Mouse (Mus musculus): ENCODE results near the gene Rbm34.
A peak's percentile ranks its signal among the peaks of the same experiment; 100 is the strongest.

Rbm34 gene

GRCm38 (mm10) chr8:126951900-126952636, 18.8 kb downstream of the Rbm34 start:
- DNase-seq: no peak

DNA sequence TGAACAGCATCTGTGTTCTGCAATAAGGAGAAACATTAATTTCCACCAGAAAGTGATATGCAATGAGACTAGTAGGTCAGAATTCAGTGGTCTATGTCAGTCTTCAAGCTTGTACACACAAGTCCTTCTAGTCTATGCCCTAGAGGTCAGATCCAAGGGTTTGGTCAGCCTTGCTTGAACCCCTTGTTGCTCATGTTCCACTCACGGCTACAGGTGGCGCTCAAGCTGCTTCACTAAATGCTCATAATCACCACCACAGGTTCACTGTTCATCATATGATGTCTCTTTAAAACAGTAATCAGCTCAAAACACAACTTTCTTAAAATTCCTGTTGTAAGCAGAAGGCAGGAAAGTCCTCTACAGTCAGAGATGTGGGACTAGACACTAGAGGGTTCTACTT, 21.3 kb downstream of the Rbm34 start:
- no peak for DNase-seq

GRCm38 (mm10) chr8:126946444-126946843, 24.4 kb downstream of the Rbm34 start:
- no peak for DNase-seq

- DNase-seq: peak; percentile 98
Observed at GRCm38 (mm10) chr8:126945730-126946163, 25.1 kb downstream of the Rbm34 start, which contains the start of gene Tomm20. Gene Tomm20 (minus strand): TSS chr8:126945844.

DNA sequence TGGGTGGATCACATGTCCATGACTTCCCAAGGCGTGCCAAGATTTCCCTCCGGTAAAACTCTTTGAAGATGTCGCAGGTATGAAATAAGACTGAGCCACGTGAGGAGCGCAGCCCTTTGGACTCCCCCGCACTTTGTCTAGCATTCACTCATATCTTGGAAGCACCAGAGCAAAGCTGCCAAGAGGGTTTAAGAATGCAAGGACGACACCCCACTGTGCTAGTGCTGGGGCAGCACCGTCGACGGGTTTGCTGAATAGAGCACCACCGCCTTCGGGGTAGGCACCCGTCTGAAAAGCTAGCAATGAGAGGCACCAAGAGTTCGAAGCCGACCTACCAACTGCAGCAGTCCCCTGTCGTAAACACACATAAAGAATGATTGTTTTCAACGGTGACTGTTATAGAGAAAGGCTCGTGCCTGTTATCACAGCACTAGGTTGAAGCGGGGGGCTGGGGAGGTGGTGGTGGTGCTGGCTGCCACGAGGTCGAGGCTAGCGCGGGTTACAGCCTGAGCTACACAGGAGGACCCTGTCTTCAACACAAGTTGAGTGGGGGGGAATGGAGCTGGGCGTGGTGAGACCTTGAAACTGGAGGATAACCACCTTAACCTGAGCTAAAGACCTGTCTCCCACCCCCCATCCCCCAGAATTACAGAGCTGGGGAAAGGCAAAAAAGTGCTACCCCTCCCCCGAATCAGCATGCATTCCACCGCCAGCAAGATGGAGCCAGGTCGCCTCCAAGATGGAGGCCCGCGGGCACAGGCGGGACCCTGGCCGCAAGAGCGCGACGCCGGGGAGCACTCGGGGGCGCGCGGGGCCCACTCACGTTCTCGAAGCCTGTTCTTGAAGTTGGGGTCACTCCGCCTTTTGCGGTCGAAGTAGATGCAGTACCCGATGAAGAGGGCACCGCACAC, 25.8 kb downstream of the Rbm34 start:
- DNase-seq: peak; percentile 81

DNA sequence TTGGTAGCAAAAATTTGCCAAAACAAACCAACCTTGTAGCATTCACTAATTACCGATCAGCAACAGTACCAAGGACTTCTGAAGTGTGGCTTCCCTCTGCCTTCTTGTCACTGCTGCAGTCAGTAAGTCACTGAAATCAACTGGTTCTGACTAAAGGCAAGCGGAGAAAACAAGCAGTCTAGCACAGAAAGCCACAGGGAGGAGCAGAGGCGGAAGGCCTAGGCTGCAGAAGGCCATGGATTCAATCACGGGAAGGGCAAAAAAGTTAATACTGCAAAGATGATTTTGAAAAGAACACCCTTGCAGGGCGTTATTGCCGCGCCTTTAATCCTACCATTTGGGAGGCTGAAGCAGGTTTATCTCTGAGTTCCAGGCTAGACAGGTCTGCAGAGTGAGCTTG, 27.3 kb downstream of the Rbm34 start:
- DNase-seq: no peak

GRCm38 (mm10) chr8:126937337-126937736, 33.5 kb downstream of the Rbm34 start:
- no peak for DNase-seq

DNA sequence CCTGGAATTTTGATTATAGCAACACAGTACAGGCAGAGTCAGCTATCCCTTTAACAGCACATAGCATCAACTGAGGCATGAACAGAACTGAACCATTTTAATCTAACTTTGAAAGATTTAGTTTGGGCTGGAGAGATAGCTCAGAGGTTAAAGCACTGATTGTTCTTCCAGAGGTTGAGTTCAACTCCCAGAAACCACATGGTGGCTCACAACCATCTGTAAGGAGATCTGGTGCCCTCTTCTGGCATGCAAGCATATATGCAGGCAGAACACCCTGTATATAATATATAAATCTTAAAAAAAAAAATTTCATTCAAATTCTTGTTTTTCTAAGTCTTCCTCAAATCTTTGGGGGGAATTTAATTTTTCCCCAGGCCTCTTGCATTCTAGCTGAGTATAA, 34.9 kb downstream of the Rbm34 start:
- no peak for DNase-seq

GRCm38 (mm10) chr8:126935387-126935786, 35.5 kb downstream of the Rbm34 start:
- DNase-seq: no peak

DNA sequence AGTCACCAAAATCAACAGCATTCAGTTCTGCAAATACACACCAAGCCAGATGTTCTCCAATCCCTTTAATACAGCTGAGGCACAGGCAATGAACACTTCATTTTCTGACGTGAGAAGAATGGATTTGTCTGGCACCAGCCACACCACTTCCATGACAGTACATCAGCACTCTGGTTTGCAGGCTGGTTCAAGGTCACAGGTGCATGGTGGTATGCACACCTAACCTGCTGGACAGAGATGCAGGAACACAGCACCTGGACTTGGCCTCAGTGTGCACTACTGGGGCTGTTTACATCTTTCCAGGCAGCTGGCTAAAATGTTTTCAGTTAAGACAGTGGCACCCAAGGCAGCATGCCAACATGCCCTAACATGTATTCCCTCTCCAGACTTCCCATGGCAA, 38.2 kb downstream of the Rbm34 start:
- DNase-seq: no peak

DNA sequence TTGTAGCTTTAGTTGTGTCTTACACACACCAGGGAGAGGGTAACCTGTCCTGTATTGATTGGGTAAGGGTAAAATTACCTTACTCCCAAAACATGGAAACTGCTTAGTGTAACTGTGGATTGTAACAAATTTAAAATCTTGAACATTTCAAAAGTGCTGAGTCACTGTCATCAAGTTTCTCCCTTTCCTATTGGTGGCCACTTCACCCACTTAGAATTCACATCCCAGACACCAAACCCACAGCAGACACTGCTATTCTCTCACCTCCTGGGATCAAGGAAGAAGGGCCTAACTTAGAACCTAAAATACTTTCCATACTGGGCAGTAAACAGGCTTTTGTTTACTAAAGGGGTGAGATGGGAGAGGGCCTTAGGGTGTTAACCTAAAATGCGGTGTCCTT, 38.6 kb downstream of the Rbm34 start:
- DNase-seq: no peak

DNA sequence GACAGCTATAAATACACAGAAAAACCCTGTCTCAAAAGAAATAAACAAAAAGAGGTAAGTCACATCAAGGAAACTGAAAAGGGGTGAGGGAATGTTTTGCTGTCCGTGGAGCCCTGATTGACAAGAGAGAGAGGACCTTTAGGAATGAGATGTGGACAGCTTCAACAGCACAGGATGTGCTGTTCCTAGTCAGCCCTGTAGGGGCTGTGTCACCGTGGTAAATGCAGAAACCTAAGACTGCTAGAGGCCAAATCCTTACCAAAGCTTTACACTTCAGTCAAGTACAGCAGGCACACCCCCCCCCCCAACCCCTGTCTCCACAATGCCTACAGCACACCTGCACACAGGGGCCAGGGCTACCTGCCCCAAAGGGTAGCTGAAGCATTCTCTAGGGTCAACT, 39.2 kb downstream of the Rbm34 start:
- no peak for DNase-seq

- DNase-seq: peak; percentile 68
Observed at GRCm38 (mm10) chr8:126929607-126930161, 41.2 kb downstream of the Rbm34 start.

DNA sequence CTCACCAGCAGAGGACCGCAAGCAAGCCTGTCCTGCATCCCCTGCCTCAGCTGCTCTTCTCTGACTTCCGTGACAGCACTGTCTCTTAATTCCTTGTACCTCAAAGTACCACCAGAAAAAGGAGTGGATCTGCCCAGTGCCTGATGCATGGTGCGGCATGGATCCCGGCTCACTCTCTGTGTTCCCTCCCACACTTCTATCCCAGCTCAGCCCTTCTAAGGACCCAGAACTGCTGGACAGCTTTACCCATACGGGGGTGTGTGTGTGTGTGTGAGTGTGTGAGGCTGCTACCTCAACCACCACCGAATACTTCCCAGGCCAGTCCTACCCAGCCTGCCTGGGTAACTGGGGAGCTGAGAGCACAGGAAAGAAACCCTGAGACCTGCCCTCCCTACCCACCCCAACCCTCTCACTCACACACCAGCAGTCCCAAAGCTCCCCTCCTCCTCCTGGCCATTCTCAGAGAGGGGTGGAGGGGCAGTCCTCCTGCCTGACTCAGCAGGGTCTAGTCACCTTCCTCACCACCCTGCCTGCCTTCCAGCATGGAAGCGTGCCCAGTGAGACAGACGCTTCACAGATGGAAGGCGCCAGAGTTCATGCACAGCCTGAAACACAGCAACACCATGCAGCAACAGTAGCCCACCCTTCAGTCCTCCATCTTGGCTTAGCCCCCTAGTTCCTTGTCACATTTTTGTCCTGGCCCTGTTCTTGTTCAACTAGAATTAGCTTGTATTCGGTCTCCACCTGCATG, 41.9 kb downstream of the Rbm34 start:
- DNase-seq: no peak

- DNase-seq: no peak
Observed at GRCm38 (mm10) chr8:126928028-126928427, 42.8 kb downstream of the Rbm34 start.

- peak; percentile 43 for DNase-seq
Observed at GRCm38 (mm10) chr8:126927058-126927457, 43.8 kb downstream of the Rbm34 start.

- DNase-seq: no peak
Observed at GRCm38 (mm10) chr8:126922981-126923380, 47.9 kb downstream of the Rbm34 start.

DNA sequence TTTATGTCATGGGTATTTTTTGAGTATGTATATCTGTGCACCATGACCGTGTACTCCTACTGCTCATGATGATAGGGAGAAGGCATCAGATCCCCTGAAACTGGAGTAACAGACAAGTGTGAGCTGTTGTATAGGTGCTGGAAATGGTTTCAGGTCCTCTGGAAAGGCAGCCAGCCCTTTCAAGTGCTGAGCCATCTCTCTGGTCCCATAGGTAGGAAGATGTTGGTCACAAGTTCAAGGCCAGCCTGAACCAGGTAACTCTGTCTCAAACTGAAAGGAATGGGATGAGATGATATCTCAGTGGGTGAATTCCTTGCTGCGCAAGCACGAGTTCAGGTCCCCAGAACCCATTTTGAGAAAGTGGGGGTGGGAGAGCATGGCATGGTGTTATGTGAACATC, 49.4 kb downstream of the Rbm34 start:
- DNase-seq: no peak

DNA sequence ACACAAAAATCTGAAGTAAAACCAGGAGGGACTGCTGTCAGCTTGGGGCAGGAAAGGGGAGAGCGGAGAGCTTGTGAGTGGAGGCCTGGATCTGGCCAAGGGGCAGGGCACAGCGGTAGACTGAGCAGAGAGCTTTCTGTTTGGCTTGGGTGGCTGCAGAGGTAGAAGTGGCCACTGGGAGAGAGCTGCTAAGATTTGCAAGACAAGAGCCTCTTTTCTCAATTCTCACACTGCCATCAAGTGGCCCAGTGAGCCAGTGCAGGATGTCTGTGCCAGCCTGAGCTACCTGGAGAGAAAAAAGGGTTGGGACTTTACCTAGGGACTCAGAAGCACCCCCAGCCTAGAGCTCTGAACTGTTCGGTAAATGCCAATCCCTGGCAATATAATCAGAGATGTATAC, 50.0 kb downstream of the Rbm34 start:
- peak; percentile 81 for DNase-seq

GRCm38 (mm10) chr8:126920386-126920785, 50.5 kb downstream of the Rbm34 start:
- no peak for DNase-seq

DNA sequence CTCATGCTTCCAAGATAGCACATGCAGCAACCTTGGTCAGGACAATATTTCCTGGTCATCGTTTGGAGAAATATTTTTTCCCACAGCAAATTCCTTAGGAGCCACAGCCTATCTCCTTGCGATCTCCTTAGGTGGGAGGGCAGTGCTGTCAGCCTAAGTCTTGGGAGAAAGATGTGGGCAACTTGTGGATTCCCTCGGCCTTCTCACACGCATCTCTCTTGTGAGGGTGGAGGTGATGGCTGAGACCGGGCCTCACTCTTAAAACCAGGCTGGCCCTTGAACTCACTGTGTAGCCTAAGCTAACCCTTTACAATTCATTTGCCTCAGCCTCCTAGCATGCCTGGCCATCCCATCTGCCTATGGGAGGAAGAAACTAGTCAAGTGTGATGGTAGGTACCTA, 51.2 kb downstream of the Rbm34 start:
- DNase-seq: no peak

GRCm38 (mm10) chr8:126919255-126919654, 51.6 kb downstream of the Rbm34 start:
- no peak for DNase-seq

GRCm38 (mm10) chr8:126918356-126918755, 52.5 kb downstream of the Rbm34 start:
- DNase-seq: no peak
